8 mouse cellular contexts compared by ENCODE assay signal in the genomic region with DNA sequence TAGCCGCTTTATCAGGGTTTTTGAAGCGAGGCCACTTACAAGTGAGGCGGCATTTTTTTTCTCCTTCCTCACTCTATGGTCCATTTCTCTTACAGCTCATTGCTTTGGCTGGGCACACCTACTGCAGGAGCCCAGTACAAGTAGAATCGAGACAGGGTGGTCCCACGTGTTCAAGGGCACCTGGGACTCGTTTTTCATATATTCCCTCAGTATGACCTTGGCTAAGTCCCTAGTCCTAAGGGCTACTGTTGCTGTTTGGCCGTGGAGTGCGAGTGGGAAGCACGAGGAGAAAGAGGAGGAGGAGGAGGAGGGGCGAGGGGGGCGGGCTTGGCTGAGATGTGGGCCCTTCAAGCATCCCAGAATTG. TPM values are rescaled to one million over a fixed set of nuclear protein-coding genes. Genes with fewer than 3 reads are reported as not detected.
DNase-seq lines count a peak whose midpoint lies in the region; ATAC-seq and TF ChIP-seq lines count a peak whose summit lies in the region.

No protein-coding gene starts in this region.

- ATAC-seq in heart, embryonic 11.5 days (replicated peaks; ENCODE audit: insufficient number of reproducible peaks, low FRiP score, low TSS enrichment), result no peak; the same call in 1 of the 2 replicates
- ATAC-seq in liver, embryonic 11.5 days (replicated peaks; ENCODE audit: low FRiP score), result peak; percentile 54

- TF ChIP-seq CTCF in thymus, adult 2 months (IDR thresholded peaks at IDR 0.05; ENCODE audit: borderline replicate concordance, control insufficient read depth, extremely low read depth, insufficient read depth, low read length, poor library complexity), result no peak

- H3K4me1 ChIP-seq in heart, embryonic 11.5 days (ENCODE audit: control insufficient read depth, insufficient read depth, low read length), result no peaks in the 10 kb centered on the region
- H3K4me1 ChIP-seq in thymus, adult 2 months (replicated peaks; ENCODE audit: control insufficient read depth, insufficient read depth, low read length), result peaks cover 3% of the 10 kb centered on the region; the same call in 1 of the 2 replicates
- H3K4me1 ChIP-seq in liver, embryonic 11.5 days (replicated peaks; ENCODE audit: control insufficient read depth, insufficient read depth, low read length), result no peaks in the 10 kb centered on the region

- no peaks in the 10 kb centered on the region for H3K9me3 ChIP-seq in heart, embryonic 11.5 days (replicated peaks; ENCODE audit: control insufficient read depth, low read length)
- no peaks in the 10 kb centered on the region for H3K9me3 ChIP-seq in liver, embryonic 11.5 days (ENCODE audit: control insufficient read depth, low read length)

- TF ChIP-seq POLR2A in thymus, adult 2 months (IDR thresholded peaks at IDR 0.05; ENCODE audit: control insufficient read depth, extremely low read depth, insufficient read depth, low read length, poor library complexity), result no peak

- H3K36me3 ChIP-seq in heart, embryonic 11.5 days (ENCODE audit: control insufficient read depth, insufficient read depth, low read length), result no peaks in the 10 kb centered on the region
- no peaks in the 10 kb centered on the region for H3K36me3 ChIP-seq in thymus, adult 2 months (ENCODE audit: control insufficient read depth, insufficient read depth, low read length)
- no peaks in the 10 kb centered on the region for H3K36me3 ChIP-seq in liver, embryonic 11.5 days (ENCODE audit: control insufficient read depth, insufficient read depth, low read length)

- peak overlapping the region; percentile 69 for H3K4me2 ChIP-seq in heart, embryonic 11.5 days
- peak overlapping the region; percentile 64 for H3K4me2 ChIP-seq in liver, embryonic 11.5 days

- no peak overlapping the region for H3K27ac ChIP-seq in heart, embryonic 11.5 days (ENCODE audit: low read depth, low read length)
- no peak overlapping the region for H3K27ac ChIP-seq in thymus, adult 2 months (ENCODE audit: control insufficient read depth, insufficient read depth, low read length)
- H3K27ac ChIP-seq in liver, embryonic 11.5 days (ENCODE audit: low read depth, low read length), result no peak overlapping the region

- H3K9ac ChIP-seq in heart, embryonic 11.5 days (ENCODE audit: low read depth, low read length), result peak overlapping the region; percentile 78; the same call in 1 of the 2 replicates
- H3K9ac ChIP-seq in liver, embryonic 11.5 days (ENCODE audit: low read depth, low read length), result peak overlapping the region; percentile 64

- H3K4me3 ChIP-seq in heart, embryonic 11.5 days (ENCODE audit: low read depth, low read length), result peak overlapping the region; percentile 66
- peak overlapping the region; percentile 94 for H3K4me3 ChIP-seq in thymus, adult 2 months (ENCODE audit: control insufficient read depth, insufficient read depth, low read length)
- peak overlapping the region; percentile 65 for H3K4me3 ChIP-seq in liver, embryonic 11.5 days (ENCODE audit: low read depth, low read length)

- H3K27me3 ChIP-seq in heart, embryonic 11.5 days (ENCODE audit: control insufficient read depth, insufficient read depth, low read length), result no peaks in the 10 kb centered on the region; the same call in 1 of the 2 replicates
- H3K27me3 ChIP-seq in thymus, adult 2 months (ENCODE audit: control insufficient read depth, insufficient read depth, low read length), result no peaks in the 10 kb centered on the region
- peaks cover 8% of the 10 kb centered on the region; the same call in 1 of the 2 replicates for H3K27me3 ChIP-seq in liver, embryonic 11.5 days (replicated peaks; ENCODE audit: control insufficient read depth, insufficient read depth, low read length)

- 14% methylated on average over 11 of the region's 11 CpGs for WGBS in heart, embryonic 11.5 days (ENCODE audit: insufficient replicate concordance)
- WGBS in thymus, adult 2 months, result 44% methylated on average over 6 of the region's 11 CpGs
- 19% methylated on average over 9 of the region's 11 CpGs for WGBS in liver, embryonic 11.5 days

- intact Hi-C loops in gastrocnemius, postnatal 14 days (cut with DNase I; ENCODE audit: low total_unique reads), result no loop called here

- no peak for DNase-seq in heart, postnatal 4 days
- DNase-seq in thymus, adult 2 months, result no peak
- no peak for DNase-seq in thymus, postnatal 10 days (ENCODE audit: low spot score in 2 of 2)
- no peak for DNase-seq in liver, embryonic 11.5 days (ENCODE audit: low spot score)
- no peak for DNase-seq in adrenal gland, adult 18-20 months (ENCODE audit: low spot score in 2 of 2)
- no peak for DNase-seq in gastrocnemius, postnatal 14 days
- DNase-seq in adrenal gland, postnatal 36 days, result no peak

RNA-seq across cellular contexts. Expression of a gene that starts 0.4 kb away (rescaled TPM):
- polyA plus RNA-seq in heart, embryonic 11.5 days (2014; fragmentation: Nextera tagmentation; extraction: Ambion mirVana), result 7.6 and 7.9 TPM in 2 replicates
- total RNA-seq in heart, postnatal 4 days (2021), result 1 to 10 TPM; 5.1 to 6.3 TPM
- 0.75 and 0.88 TPM in 2 replicates for polyA plus RNA-seq in thymus, adult 2 months (2012; rRNA removed)
- polyA plus RNA-seq in liver, embryonic 11.5 days (2014; fragmentation: Nextera tagmentation; extraction: Ambion mirVana), result 4.2 and 4.9 TPM in 2 replicates
- 1 to 10 TPM; 4.8 to 5.0 TPM for total RNA-seq in adrenal gland, adult 18-20 months (2021)
- total RNA-seq in gastrocnemius, postnatal 14 days (2021), result 1 to 10 TPM; 3.6 to 3.7 TPM
- 1 to 10 TPM; 5.7 to 7.5 TPM for total RNA-seq in adrenal gland, postnatal 36 days (2021)

RNA-seq across cellular contexts. Expression of a gene that starts 10.9 kb away (rescaled TPM):
- polyA plus RNA-seq in heart, embryonic 11.5 days (2014; fragmentation: Nextera tagmentation; extraction: Ambion mirVana), result 4.9 and 5.5 TPM in 2 replicates
- 1 to 10 TPM; 6.6 to 7.9 TPM for total RNA-seq in heart, postnatal 4 days (2021)
- 7.6 and 8.5 TPM in 2 replicates for polyA plus RNA-seq in thymus, adult 2 months (2012; rRNA removed)
- 3.7 and 5.0 TPM in 2 replicates for polyA plus RNA-seq in liver, embryonic 11.5 days (2014; fragmentation: Nextera tagmentation; extraction: Ambion mirVana)
- 1 to 10 TPM; 5.7 to 6.2 TPM for total RNA-seq in adrenal gland, adult 18-20 months (2021)
- total RNA-seq in gastrocnemius, postnatal 14 days (2021), result 1 to 10 TPM; 2.9 to 4.2 TPM
- 1 to 10 TPM; 3.7 to 8.4 TPM for total RNA-seq in adrenal gland, postnatal 36 days (2021)

RNA-seq across cellular contexts. Expression of a gene that starts 56.1 kb away (rescaled TPM):
- polyA plus RNA-seq in heart, embryonic 11.5 days (2014; fragmentation: Nextera tagmentation; extraction: Ambion mirVana), result 4.2 TPM in 2 replicates
- total RNA-seq in heart, postnatal 4 days (2021), result under 1 TPM; 0.17 to 0.25 TPM
- 0.41 and 0.65 TPM in 2 replicates for polyA plus RNA-seq in thymus, adult 2 months (2012; rRNA removed)
- 2.6 and 3.0 TPM in 2 replicates for polyA plus RNA-seq in liver, embryonic 11.5 days (2014; fragmentation: Nextera tagmentation; extraction: Ambion mirVana)
- 10 to 100 TPM; 14.2 to 17.2 TPM for total RNA-seq in adrenal gland, adult 18-20 months (2021)
- total RNA-seq in gastrocnemius, postnatal 14 days (2021), result under 1 TPM in 1 of 2 experiments, not detected in 1; 0.16 TPM
- 10 to 100 TPM in 1 of 2 experiments, 1 to 10 TPM in 1; 8.9 to 10.0 TPM for total RNA-seq in adrenal gland, postnatal 36 days (2021)

Comparison
In these comparisons a context has a peak if more than half of its experiments do, and no peak if none do; other contexts are left out.
1. RNA of a gene that starts 56.1 kb away (total RNA-seq): 14.2 to 17.2 TPM in adrenal gland, adult 18-20 months and 8.9 to 10.0 TPM in adrenal gland, postnatal 36 days; 0.17 to 0.25 TPM in heart, postnatal 4 days and 0.16 TPM in gastrocnemius, postnatal 14 days; every median in the first group is over 4 times any median in the second.
2. Peak in every context shown above with its lines, with median percentiles within 50 percentile points of each other: H3K4me3 ChIP-seq.